Mouse (Mus musculus): ENCODE data around the gene Alk. TPM values are rescaled to one million over a fixed set of nuclear protein-coding genes. Genes with fewer than 3 reads are reported as not detected.

The Alk gene
- polyA plus RNA-seq, 1 experiment from 2014 or later: 0.05 TPM

- WGBS: 90% methylated on average over 4 of the region's 4 CpGs
- no peak overlapping the region for H3K4me3 ChIP-seq (ENCODE audit: low read length)
- no peak for ATAC-seq (replicated peaks; ENCODE audit: extremely low read depth, insufficient read depth, low FRiP score)
Measured at GRCm38 (mm10) chr17:72325941-72326340, 278.5 kb downstream of the Alk start.

GRCm38 (mm10) chr17:72319576-72319975 lies 284.9 kb downstream of the Alk start:
- Histone ChIP-seq H3K36me3 (ENCODE audit: control insufficient read depth, insufficient read depth) (no peaks in the 10 kb centered on the region), H3K27ac (ENCODE audit: low read length) (no peak overlapping the region), H3K9ac (ENCODE audit: low read length) (no peak overlapping the region), H3K4me3 (ENCODE audit: low read length) (no peak overlapping the region), H3K27me3 (ENCODE audit: control insufficient read depth, insufficient read depth, low read length) (no peaks in the 10 kb centered on the region), H3K4me2 (ENCODE audit: low read depth, low read length) (no peak overlapping the region), H3K9me3 (replicated peaks; ENCODE audit: control insufficient read depth, low read length) (no peaks in the 10 kb centered on the region; the same call in 1 of the 2 replicates), H3K4me1 (ENCODE audit: control insufficient read depth, insufficient read depth, low read length) (no peaks in the 10 kb centered on the region)
- ATAC-seq (replicated peaks; ENCODE audit: extremely low read depth, insufficient read depth, low FRiP score): no peak

More at GRCm38 (mm10) chr17:72325941-72326340, 278.5 kb downstream of the Alk start:
- Histone ChIP-seq H3K36me3 (ENCODE audit: control insufficient read depth, insufficient read depth) (no peaks in the 10 kb centered on the region), H3K4me1 (ENCODE audit: control insufficient read depth, insufficient read depth, low read length) (no peaks in the 10 kb centered on the region), H3K27me3 (ENCODE audit: control insufficient read depth, insufficient read depth, low read length) (no peaks in the 10 kb centered on the region), H3K27ac (ENCODE audit: low read length) (no peak overlapping the region), H3K4me2 (ENCODE audit: low read depth, low read length) (no peak overlapping the region), H3K9ac (ENCODE audit: low read length) (no peak overlapping the region), H3K9me3 (replicated peaks; ENCODE audit: control insufficient read depth, low read length) (no peaks in the 10 kb centered on the region)

GRCm38 (mm10) chr17:72299651-72300050 lies 304.8 kb downstream of the Alk start:
- Histone ChIP-seq H3K4me3 (ENCODE audit: low read length) (no peak overlapping the region), H3K27me3 (ENCODE audit: control insufficient read depth, insufficient read depth, low read length) (no peaks in the 10 kb centered on the region), H3K9me3 (replicated peaks; ENCODE audit: control insufficient read depth, low read length) (no peaks in the 10 kb centered on the region), H3K9ac (ENCODE audit: low read length) (no peak overlapping the region), H3K36me3 (ENCODE audit: control insufficient read depth, insufficient read depth) (no peaks in the 10 kb centered on the region), H3K4me1 (ENCODE audit: control insufficient read depth, insufficient read depth, low read length) (peaks cover 3% of the 10 kb centered on the region; the same call in 1 of the 2 replicates), H3K4me2 (ENCODE audit: low read depth, low read length) (no peak overlapping the region), H3K27ac (ENCODE audit: low read length) (no peak overlapping the region)
- ATAC-seq (replicated peaks; ENCODE audit: extremely low read depth, insufficient read depth, low FRiP score): no peak
- whole genome bisulfite sequencing: 85% methylated on average over 5 of the region's 5 CpGs

- 61% methylated on average over 1 of the region's 1 CpGs for WGBS
- no peak overlapping the region for H3K4me3 ChIP-seq (ENCODE audit: low read length)
- H3K27me3 ChIP-seq (ENCODE audit: control insufficient read depth, insufficient read depth, low read length): no peaks in the 10 kb centered on the region
- no peak for ATAC-seq (replicated peaks; ENCODE audit: extremely low read depth, insufficient read depth, low FRiP score)
- no peaks in the 10 kb centered on the region for H3K36me3 ChIP-seq (ENCODE audit: control insufficient read depth, insufficient read depth)
- no peaks in the 10 kb centered on the region for H3K4me1 ChIP-seq (ENCODE audit: control insufficient read depth, insufficient read depth, low read length)
- no peak overlapping the region for H3K4me2 ChIP-seq (ENCODE audit: low read depth, low read length)
- no peak overlapping the region for H3K27ac ChIP-seq (ENCODE audit: low read length)
- no peak overlapping the region for H3K9ac ChIP-seq (ENCODE audit: low read length)
- no peaks in the 10 kb centered on the region for H3K9me3 ChIP-seq (replicated peaks; ENCODE audit: control insufficient read depth, low read length)
Measured at GRCm38 (mm10) chr17:72296349-72296748, 308.1 kb downstream of the Alk start.

GRCm38 (mm10) chr17:72293267-72293580 lies 311.2 kb downstream of the Alk start:
- H3K4me1 ChIP-seq (ENCODE audit: control insufficient read depth, insufficient read depth, low read length): no peaks in the 10 kb centered on the region

GRCm38 (mm10) chr17:72292444-72293266 lies 311.8 kb downstream of the Alk start:
- H3K4me1 ChIP-seq (ENCODE audit: control insufficient read depth, insufficient read depth, low read length): no peaks in the 10 kb centered on the region
- WGBS: 73% methylated on average over 6 of the region's 6 CpGs

More at GRCm38 (mm10) chr17:72293267-72293580, 311.2 kb downstream of the Alk start:
- H3K4me2 ChIP-seq (ENCODE audit: low read depth, low read length): no peak overlapping the region
- H3K9me3 ChIP-seq (replicated peaks; ENCODE audit: control insufficient read depth, low read length): no peaks in the 10 kb centered on the region
- 73% methylated on average over 3 of the region's 3 CpGs for WGBS
- H3K4me3 ChIP-seq (ENCODE audit: low read length): no peak overlapping the region
- no peaks in the 10 kb centered on the region for H3K27me3 ChIP-seq (ENCODE audit: control insufficient read depth, insufficient read depth, low read length)
- ATAC-seq (replicated peaks; ENCODE audit: extremely low read depth, insufficient read depth, low FRiP score): no peak
- H3K9ac ChIP-seq (ENCODE audit: low read length): no peak overlapping the region
- no peaks in the 10 kb centered on the region for H3K36me3 ChIP-seq (ENCODE audit: control insufficient read depth, insufficient read depth)
- H3K27ac ChIP-seq (ENCODE audit: low read length): no peak overlapping the region

GRCm38 (mm10) chr17:72285961-72286360 lies 318.5 kb downstream of the Alk start:
- no peaks in the 10 kb centered on the region for H3K36me3 ChIP-seq (ENCODE audit: control insufficient read depth, insufficient read depth)
- H3K4me1 ChIP-seq (ENCODE audit: control insufficient read depth, insufficient read depth, low read length): no peaks in the 10 kb centered on the region
- no peak overlapping the region for H3K4me3 ChIP-seq (ENCODE audit: low read length)
- H3K9ac ChIP-seq (ENCODE audit: low read length): no peak overlapping the region
- no peak for ATAC-seq (replicated peaks; ENCODE audit: extremely low read depth, insufficient read depth, low FRiP score)
- 53% methylated on average over 3 of the region's 3 CpGs for WGBS
- no peak overlapping the region for H3K4me2 ChIP-seq (ENCODE audit: low read depth, low read length)
- H3K9me3 ChIP-seq (replicated peaks; ENCODE audit: control insufficient read depth, low read length): no peaks in the 10 kb centered on the region
- no peak overlapping the region for H3K27ac ChIP-seq (ENCODE audit: low read length)
- no peaks in the 10 kb centered on the region for H3K27me3 ChIP-seq (ENCODE audit: control insufficient read depth, insufficient read depth, low read length)

More at GRCm38 (mm10) chr17:72292444-72293266, 311.8 kb downstream of the Alk start:
- Histone ChIP-seq H3K9ac (ENCODE audit: low read length) (no peak overlapping the region), H3K4me3 (ENCODE audit: low read length) (no peak overlapping the region), H3K27me3 (ENCODE audit: control insufficient read depth, insufficient read depth, low read length) (no peaks in the 10 kb centered on the region), H3K36me3 (ENCODE audit: control insufficient read depth, insufficient read depth) (no peaks in the 10 kb centered on the region), H3K27ac (ENCODE audit: low read length) (no peak overlapping the region), H3K9me3 (replicated peaks; ENCODE audit: control insufficient read depth, low read length) (no peaks in the 10 kb centered on the region), H3K4me2 (ENCODE audit: low read depth, low read length) (no peak overlapping the region)
- ATAC-seq (replicated peaks; ENCODE audit: extremely low read depth, insufficient read depth, low FRiP score): no peak

- no peaks in the 10 kb centered on the region for H3K27me3 ChIP-seq (ENCODE audit: control insufficient read depth, insufficient read depth, low read length)
Measured at GRCm38 (mm10) chr17:72278296-72278695, 326.1 kb downstream of the Alk start.

GRCm38 (mm10) chr17:72276778-72277177 lies 327.6 kb downstream of the Alk start:
- peaks cover 6% of the 10 kb centered on the region; the same call in 1 of the 2 replicates for H3K4me1 ChIP-seq (ENCODE audit: control insufficient read depth, insufficient read depth, low read length)
- ATAC-seq (replicated peaks; ENCODE audit: extremely low read depth, insufficient read depth, low FRiP score): no peak
- no peak overlapping the region for H3K4me2 ChIP-seq (ENCODE audit: low read depth, low read length)
- H3K27me3 ChIP-seq (ENCODE audit: control insufficient read depth, insufficient read depth, low read length): no peaks in the 10 kb centered on the region
- H3K9ac ChIP-seq (ENCODE audit: low read length): no peak overlapping the region
- H3K36me3 ChIP-seq (ENCODE audit: control insufficient read depth, insufficient read depth): no peaks in the 10 kb centered on the region
- H3K9me3 ChIP-seq (replicated peaks; ENCODE audit: control insufficient read depth, low read length): peaks cover 6% of the 10 kb centered on the region; the same call in 1 of the 2 replicates
- 78% methylated on average over 6 of the region's 6 CpGs for WGBS
- H3K4me3 ChIP-seq (ENCODE audit: low read length): no peak overlapping the region
- no peak overlapping the region for H3K27ac ChIP-seq (ENCODE audit: low read length)

More at GRCm38 (mm10) chr17:72278296-72278695, 326.1 kb downstream of the Alk start:
- H3K4me1 ChIP-seq (ENCODE audit: control insufficient read depth, insufficient read depth, low read length): peaks cover 6% of the 10 kb centered on the region; the same call in 1 of the 2 replicates
- ATAC-seq (replicated peaks; ENCODE audit: extremely low read depth, insufficient read depth, low FRiP score): no peak
- peaks cover 6% of the 10 kb centered on the region; the same call in 1 of the 2 replicates for H3K9me3 ChIP-seq (replicated peaks; ENCODE audit: control insufficient read depth, low read length)
- H3K4me2 ChIP-seq (ENCODE audit: low read depth, low read length): no peak overlapping the region
- H3K36me3 ChIP-seq (ENCODE audit: control insufficient read depth, insufficient read depth): no peaks in the 10 kb centered on the region
- no peak overlapping the region for H3K27ac ChIP-seq (ENCODE audit: low read length)
- no peak overlapping the region for H3K4me3 ChIP-seq (ENCODE audit: low read length)
- H3K9ac ChIP-seq (ENCODE audit: low read length): no peak overlapping the region

Data from heart, embryonic 16.5 days (tissue).